Mouse (Mus musculus): ENCODE measurements at regions not wholly inside any gene's neighbourhood (a gene's known extent, or its start where the extent isn't known, plus 50 kb on each side); places are given as distances from the start of the nearest gene placed in this dataset.

DNA sequence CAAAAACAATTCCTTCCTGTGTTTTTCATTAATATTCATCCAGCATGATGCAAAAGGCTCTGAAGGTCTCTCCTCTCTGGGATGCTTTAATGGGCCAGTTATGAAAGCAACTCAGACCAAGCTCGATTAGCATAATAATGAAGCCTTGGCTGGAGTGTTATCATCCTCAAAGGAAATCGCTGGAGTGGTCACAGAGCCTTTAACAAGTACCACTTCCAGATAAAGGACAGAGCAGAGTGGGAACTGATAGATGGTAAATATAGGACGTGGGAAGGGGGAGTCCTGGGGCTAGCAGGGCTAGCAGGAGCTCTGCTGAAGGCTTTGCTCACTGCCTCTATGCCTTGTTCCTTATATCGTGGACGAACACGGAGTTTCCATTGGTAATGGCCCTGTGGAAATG lies 251.7 kb downstream of the Slc4a3 start:
- TF ChIP-seq CTCF (conservative IDR thresholded peaks at IDR 0.05; ENCODE audit: low read length) (no peak), NANOG (IDR thresholded peaks at IDR 0.05; ENCODE audit: borderline replicate concordance, low read length) (no peak; the same call in 1 of the 2 replicates)
